Mouse (Mus musculus) liver, adult 2 months (tissue): ENCODE data around the gene Gpx5. TPM values are rescaled to one million over a fixed set of nuclear protein-coding genes. Genes with fewer than 3 reads are reported as not detected.

Source experiments
- DNase-seq: peaks from one replicate; pipeline ENCODE4 v3.0.0-alpha.2; 2011; ENCODE audit warnings: low read depth, low spot score; ENCODE audit errors: extremely low read depth
- H3K27ac ChIP-seq: fragments of 200-500 bp; replicated peaks from 2 replicates; pipeline ENCODE4 v1.5.1; 2012; ENCODE audit warnings: low read depth, mild to moderate bottlenecking, control low read depth, inconsistent platforms, low read length; ENCODE audit not compliant: insufficient read depth
- H3K27me3 ChIP-seq: fragments of 200-500 bp; 2 replicates; pipeline ENCODE4 v1.6.1; 2012; ENCODE audit warnings: mild to moderate bottlenecking, moderate library complexity, low read length, inconsistent platforms; ENCODE audit not compliant: control insufficient read depth, insufficient read depth
- H3K36me3 ChIP-seq: fragments of 200-500 bp; 2 replicates; pipeline ENCODE4 v1.6.1; 2012; ENCODE audit warnings: low read length, inconsistent platforms; ENCODE audit not compliant: control insufficient read depth, insufficient read depth
- H3K4me1 ChIP-seq: fragments of 200-500 bp; 2 replicates; pipeline ENCODE4 v1.6.1; 2011; ENCODE audit warnings: low read length; ENCODE audit not compliant: control insufficient read depth, insufficient read depth
- H3K4me3 ChIP-seq: fragments of 200-500 bp; 2 replicates; pipeline ENCODE4 v1.5.1; 2011; ENCODE audit warnings: low read depth, mild to moderate bottlenecking, control low read depth, low read length, moderate library complexity; ENCODE audit not compliant: insufficient read depth
- H3K79me2 ChIP-seq: fragments of 200-500 bp; 2 replicates; pipeline ENCODE4 v1.6.1; 2012; ENCODE audit warnings: inconsistent platforms, mild to moderate bottlenecking, low read length, moderate library complexity; ENCODE audit not compliant: control insufficient read depth, insufficient read depth
- H3K9ac ChIP-seq: fragments of 200-500 bp; 2 replicates; pipeline ENCODE4 v1.6.1; 2012; ENCODE audit warnings: low read depth, mild to moderate bottlenecking, control low read depth, inconsistent platforms, low read length
- CTCF ChIP-seq: fragments of 200-500 bp; IDR thresholded peaks from 2 replicates; pipeline ENCODE4 v1.5.1; 2011; ENCODE audit warnings: low read depth, low read length, control low read depth
- POLR2A ChIP-seq: fragments of 200-500 bp; IDR thresholded peaks from 2 replicates; pipeline ENCODE4 v1.6.1; 2011; ENCODE audit warnings: low read length, control low read depth; ENCODE audit not compliant: insufficient read depth; ENCODE audit errors: extremely low read depth
- WGBS: fragments of 180-500 bp; shearing (Covaris S2); methylation state at CpG from one replicate; pipeline ENCODE4 v1.1.7; 2018; 5-methylcytosine and 5-hydroxymethylcytosine counted together
- polyA plus RNA-seq: library from polyadenylated mRNA; depleted of rRNA; stranded (reverse); fragments of >200 nt; gene quantifications from 2 replicates; pipeline ENCODE4 v1.2.3, GENCODE M21; 2012; rRNA removed
- total RNA-seq: library from RNA; depleted of rRNA; stranded (reverse); fragments of >200 nt; gene quantifications from 2 replicates; pipeline ENCODE4 v1.2.3, GENCODE M21; 2014; rRNA removed

Gpx5 gene
- total RNA-seq (not detected in 2 replicates), polyA plus RNA-seq (not detected in 2 replicates)

DNA sequence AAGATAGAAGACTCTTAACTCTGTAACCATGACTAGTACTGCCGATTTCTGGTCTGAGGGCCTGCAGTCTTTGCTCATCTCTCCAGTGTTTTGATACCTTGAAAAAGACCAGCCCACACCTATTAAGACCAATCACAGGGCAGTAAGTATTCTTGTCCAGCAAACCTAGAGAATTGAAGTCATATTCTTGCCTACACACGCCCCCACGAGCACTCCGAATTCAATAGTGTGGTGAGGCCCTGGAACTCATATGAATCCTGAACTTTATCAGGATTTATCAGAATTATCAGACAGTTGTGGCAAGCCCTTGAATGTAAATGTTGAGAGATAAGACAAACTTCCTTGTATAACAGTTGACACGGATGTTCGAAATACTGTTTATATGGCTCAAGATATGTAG lies at the start of gene Gpx5:
Gpx5 (minus strand) TSS at position 101 of the 400 bp plus-strand sequence.
- Histone ChIP-seq H3K27ac (no peak within 1 kb of the TSS), H3K79me2 (no peaks in the 10 kb centered on the region), H3K27me3 (no peaks in the 10 kb centered on the region), H3K4me1 (no peaks in the 10 kb centered on the region), H3K36me3 (no peaks in the 10 kb centered on the region), H3K4me3 (no peak within 1 kb of the TSS), H3K9ac (no peak within 1 kb of the TSS)
- TF ChIP-seq CTCF = no peak
- TF ChIP-seq POLR2A = no peak
- no peak for DNase-seq
- WGBS = 92% methylated on average over 6 of the region's 6 CpGs

DNA sequence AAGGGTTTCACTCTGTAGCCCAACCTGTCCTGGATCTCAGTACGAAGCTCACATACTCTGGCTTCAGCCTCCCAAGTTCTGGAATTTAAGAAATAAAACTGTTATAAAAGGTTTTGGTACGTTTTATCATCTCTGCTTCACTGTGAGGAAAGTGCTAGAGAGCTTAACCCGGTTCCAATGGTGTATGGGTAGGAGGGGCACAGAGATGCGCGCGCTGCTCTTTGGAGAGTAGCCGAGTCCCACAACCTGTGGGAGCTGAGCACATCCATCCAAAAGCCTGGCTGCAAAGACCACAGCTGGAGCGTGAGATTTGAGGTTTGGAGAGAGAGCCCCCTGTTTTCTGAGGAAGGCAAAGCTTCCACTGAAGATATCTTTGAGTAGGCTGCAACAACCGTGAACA lies 34.9 kb upstream of the Gpx5 start:
- Histone ChIP-seq H3K9ac (no peak overlapping the region), H3K27me3 (no peaks in the 10 kb centered on the region), H3K79me2 (no peaks in the 10 kb centered on the region), H3K4me3 (no peak overlapping the region), H3K27ac (no peak overlapping the region), H3K36me3 (no peaks in the 10 kb centered on the region), H3K4me1 (no peaks in the 10 kb centered on the region)
- TF ChIP-seq CTCF = no peak
- TF ChIP-seq POLR2A = no peak
- WGBS = 2% methylated on average over 9 of the region's 9 CpGs
- no peak for DNase-seq

DNA sequence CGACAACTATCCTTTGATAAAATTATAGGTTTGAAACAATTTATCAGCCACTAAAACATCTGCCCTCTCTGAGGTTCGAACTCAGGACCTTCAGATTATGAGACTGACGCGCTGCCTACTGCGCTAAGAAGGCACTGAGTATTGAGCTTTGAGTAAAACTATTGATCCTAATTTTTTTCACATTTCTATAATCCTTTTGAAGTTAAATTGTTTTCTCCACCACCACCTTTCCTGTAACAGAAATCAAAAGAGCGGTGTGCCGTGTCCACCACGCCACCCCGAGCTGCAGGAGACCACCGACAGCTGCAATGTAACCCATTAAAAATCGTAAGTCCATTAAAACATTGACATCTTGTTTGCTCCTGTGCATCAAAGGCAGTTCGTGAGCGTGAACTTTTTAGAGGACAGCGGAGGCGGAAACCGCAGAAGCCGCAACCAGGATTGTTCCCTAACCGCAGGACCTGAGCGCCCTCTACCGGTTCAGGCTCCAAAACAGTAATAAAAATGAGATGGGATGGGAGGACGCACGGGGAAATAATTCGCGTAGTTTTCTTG lies 34.2 kb upstream of the Gpx5 start:
- Histone ChIP-seq H3K79me2 (no peaks in the 10 kb centered on the region), H3K27me3 (no peaks in the 10 kb centered on the region), H3K4me3 (peak overlapping the region; percentile 65), H3K9ac (peak overlapping the region; percentile 20), H3K36me3 (no peaks in the 10 kb centered on the region), H3K27ac (peak overlapping the region; percentile 17; the same call in 1 of the 2 replicates), H3K4me1 (peaks cover 3% of the 10 kb centered on the region; the same call in 1 of the 2 replicates)
- peak; percentile 76 for DNase-seq
- WGBS = under 1% methylated on average over 24 of the region's 24 CpGs
- peak; percentile 87 for TF ChIP-seq CTCF
- no peak for TF ChIP-seq POLR2A

- peak; percentile 65 for DNase-seq
Measured at GRCm38 (mm10) chr13:21326191-21326590, 33.7 kb upstream of the Gpx5 start.

DNA sequence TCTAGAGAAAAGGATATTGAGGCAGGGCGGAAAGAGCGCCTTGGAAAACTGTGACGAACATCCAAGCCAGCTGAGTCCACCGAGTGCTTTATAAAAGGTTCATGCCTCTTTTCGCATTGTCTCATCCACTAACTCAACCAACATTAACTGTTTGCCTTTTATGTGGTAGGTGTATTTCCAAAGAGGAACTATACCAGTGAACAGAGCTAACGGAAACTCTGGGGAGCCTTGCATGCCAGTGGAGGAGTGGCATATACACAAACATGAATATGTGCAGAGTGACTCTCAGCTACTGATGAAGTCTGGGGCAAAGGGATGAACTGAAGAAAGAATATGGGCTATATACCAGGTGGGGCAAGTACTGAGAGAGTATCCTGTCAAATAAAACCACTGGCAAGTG lies 30.9 kb upstream of the Gpx5 start:
- peaks cover 3% of the 10 kb centered on the region; the same call in 1 of the 2 replicates for H3K4me1 ChIP-seq
- TF ChIP-seq CTCF = no peak
- no peak for TF ChIP-seq POLR2A

More at GRCm38 (mm10) chr13:21326191-21326590, 33.7 kb upstream of the Gpx5 start:
- H3K4me1 ChIP-seq = peaks cover 3% of the 10 kb centered on the region; the same call in 1 of the 2 replicates
- 9% methylated on average over 4 of the region's 4 CpGs for WGBS
- TF ChIP-seq CTCF = 0 out of 2 replicates have a peak, but pooled peaks have one; percentile 25
- TF ChIP-seq POLR2A = no peak
- no peak overlapping the region for H3K9ac ChIP-seq
- no peaks in the 10 kb centered on the region for H3K27me3 ChIP-seq
- H3K36me3 ChIP-seq = no peaks in the 10 kb centered on the region
- no peak overlapping the region for H3K4me3 ChIP-seq
- H3K27ac ChIP-seq = no peak overlapping the region
- H3K79me2 ChIP-seq = no peaks in the 10 kb centered on the region

More for the DNA sequence above, 30.9 kb upstream of the Gpx5 start:
- Histone ChIP-seq H3K27me3 (no peaks in the 10 kb centered on the region), H3K4me3 (no peak overlapping the region), H3K79me2 (no peaks in the 10 kb centered on the region), H3K36me3 (no peaks in the 10 kb centered on the region), H3K27ac (no peak overlapping the region), H3K9ac (no peak overlapping the region)
- no peak for DNase-seq
- 74% methylated on average over 6 of the region's 6 CpGs for WGBS
